Mouse (Mus musculus): ENCODE measurements around the gene Cacng8. TPM values are rescaled to one million over a fixed set of nuclear protein-coding genes. Genes with fewer than 3 reads are reported as not detected.

Gene Cacng8
- total and polyA plus RNA-seq, 3 experiments: 5.6 to 9.2 TPM; not detected in 1

DNA sequence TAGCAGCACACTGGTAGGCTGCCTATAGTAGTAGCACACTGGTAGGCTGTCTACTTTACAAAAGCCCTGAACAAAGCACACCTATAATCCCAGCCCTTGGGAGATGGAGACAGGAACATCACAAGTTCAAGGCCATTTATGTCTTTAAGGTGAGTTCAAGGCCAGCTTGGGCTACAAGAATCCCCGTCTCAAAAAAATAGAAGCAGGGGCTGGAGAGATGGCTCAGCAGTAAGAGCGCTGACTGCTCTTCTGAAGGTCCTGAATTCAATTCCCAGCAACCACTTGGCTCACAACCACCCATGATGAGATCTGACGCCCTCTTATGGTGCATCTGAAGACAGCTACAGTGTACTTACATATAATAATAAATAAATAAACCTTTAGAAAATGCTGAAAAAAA is 45.2 kb upstream of the Cacng8 start:
- Histone ChIP-seq H3K36me3 (ENCODE audit: control insufficient read depth in 1 of 2, insufficient read depth in 2 of 2, low read length in 2 of 2) (no peaks in the 10 kb centered on the region), H3K9me3 (replicated peaks; ENCODE audit: insufficient read depth, low read length) (no peaks in the 10 kb centered on the region), H3K4me1 (ENCODE audit: control insufficient read depth in 1 of 2, insufficient read depth in 2 of 2, low read length in 2 of 2) (no peaks in the 10 kb centered on the region), H3K79me2 (ENCODE audit: control insufficient read depth, insufficient read depth, low read length, poor library complexity) (no peaks in the 10 kb centered on the region), H3K27me3 (ENCODE audit: control insufficient read depth in 1 of 2, insufficient read depth in 2 of 2, low read length in 2 of 2) (no peaks in the 10 kb centered on the region; a peak in 1 of 4 replicates), H3K9ac (ENCODE audit: control insufficient read depth, low read depth, low read length, poor library complexity, severe bottlenecking) (no peak overlapping the region), H3K4me3 (ENCODE audit: control insufficient read depth in 1 of 2, insufficient read depth in 1 of 2, low read depth in 2 of 2, low read length in 2 of 2) (no peak overlapping the region), H3K27ac (ENCODE audit: control insufficient read depth, low read depth, low read length) (no peak overlapping the region)
- TF ChIP-seq UBTF (IDR thresholded peaks at IDR 0.05; ENCODE audit: borderline replicate concordance, insufficient read depth, low read depth, low read length): no peak
- no peak for TF ChIP-seq MXI1 (IDR thresholded peaks at IDR 0.05; ENCODE audit: low read depth, low read length)
- no peak for TF ChIP-seq MAZ (IDR thresholded peaks at IDR 0.05; ENCODE audit: low read depth, low read length)
- no peak for TF ChIP-seq ZNF384 (IDR thresholded peaks at IDR 0.05; ENCODE audit: low read depth, low read length)
- TF ChIP-seq ZC3H11A (IDR thresholded peaks at IDR 0.05; ENCODE audit: low read depth, low read length): no peak
- TF ChIP-seq SIN3A (IDR thresholded peaks at IDR 0.05; ENCODE audit: low read length): no peak
- DNase-seq (ENCODE audit: low read depth, low spot score): no peak

DNA sequence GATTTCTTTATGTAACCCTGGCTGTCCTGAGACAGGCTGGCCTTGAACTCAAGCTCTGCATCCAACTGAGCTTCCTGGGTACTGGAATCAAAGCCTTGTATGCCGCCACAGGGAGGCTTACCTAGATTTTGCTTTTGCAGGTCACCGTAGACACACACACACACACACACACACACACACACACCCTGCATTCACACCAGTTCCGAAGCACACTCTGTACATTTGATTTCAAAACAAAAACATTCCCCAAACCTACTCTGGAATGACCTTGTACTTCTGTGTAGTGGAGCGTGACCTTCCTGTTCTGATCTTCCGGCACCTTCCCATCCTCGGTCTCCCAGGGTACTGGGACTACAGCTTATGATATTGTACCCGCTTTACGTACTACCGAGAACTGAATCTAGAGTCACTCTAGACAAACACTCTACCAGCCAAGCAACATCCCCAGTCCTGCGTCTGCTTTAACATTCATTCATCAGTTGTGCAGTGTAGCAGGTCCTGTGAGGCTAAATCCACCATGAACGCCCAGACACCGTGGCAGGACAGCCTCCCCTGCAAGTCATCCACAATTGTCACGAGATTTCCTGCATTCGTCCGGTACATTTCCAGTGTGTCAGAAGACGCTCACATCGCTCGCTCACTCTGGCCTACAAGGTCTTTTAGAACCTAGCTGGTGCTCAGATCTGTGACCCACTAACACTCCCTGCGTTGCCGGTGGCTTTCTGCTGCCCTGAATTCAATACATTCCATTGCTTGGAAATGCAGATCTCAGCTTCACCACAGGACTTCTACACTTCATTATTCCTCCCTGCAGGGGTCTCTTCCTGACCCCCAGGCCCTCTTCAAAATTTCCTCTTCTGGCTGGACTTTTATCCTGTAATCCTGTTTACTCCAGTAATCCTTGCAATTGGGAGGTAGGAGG is 42.9 kb upstream of the Cacng8 start:
- H3K9ac ChIP-seq (ENCODE audit: control insufficient read depth, low read depth, low read length, poor library complexity, severe bottlenecking): no peak overlapping the region

GRCm38 (mm10) chr7:3348326-3348725 is 42.2 kb upstream of the Cacng8 start:
- no peaks in the 10 kb centered on the region; a peak in 1 of 4 replicates for H3K27me3 ChIP-seq (ENCODE audit: control insufficient read depth in 1 of 2, insufficient read depth in 2 of 2, low read length in 2 of 2)
- H3K27ac ChIP-seq (ENCODE audit: control insufficient read depth, low read depth, low read length): no peak overlapping the region
- H3K9ac ChIP-seq (ENCODE audit: control insufficient read depth, low read depth, low read length, poor library complexity, severe bottlenecking): no peak overlapping the region
- DNase-seq (ENCODE audit: low read depth, low spot score): no peak
- H3K4me3 ChIP-seq (ENCODE audit: control insufficient read depth in 1 of 2, insufficient read depth in 1 of 2, low read depth in 2 of 2, low read length in 2 of 2): no peak overlapping the region
- no peaks in the 10 kb centered on the region for H3K79me2 ChIP-seq (ENCODE audit: control insufficient read depth, insufficient read depth, low read length, poor library complexity)
- H3K36me3 ChIP-seq (ENCODE audit: control insufficient read depth in 1 of 2, insufficient read depth in 2 of 2, low read length in 2 of 2): no peaks in the 10 kb centered on the region
- H3K9me3 ChIP-seq (replicated peaks; ENCODE audit: insufficient read depth, low read length): no peaks in the 10 kb centered on the region
- TF ChIP-seq TBP (IDR thresholded peaks at IDR 0.05; ENCODE audit: low read depth, low read length): no peak
- TF ChIP-seq GATA1 (IDR thresholded peaks at IDR 0.05; ENCODE audit: low read depth, low read length): no peak
- no peak for TF ChIP-seq ZKSCAN1 (IDR thresholded peaks at IDR 0.05; ENCODE audit: low read depth, low read length)
- TF ChIP-seq RAD21 (IDR thresholded peaks at IDR 0.05; ENCODE audit: low read depth, low read length): no peak
- TF ChIP-seq NRF1 (IDR thresholded peaks at IDR 0.05; ENCODE audit: insufficient read depth, low read depth, low read length, poor library complexity, severe bottlenecking): no peak
- no peak for TF ChIP-seq TCF12 (IDR thresholded peaks at IDR 0.05; ENCODE audit: low read depth, low read length)
- no peak for TF ChIP-seq USF2 (IDR thresholded peaks at IDR 0.05; ENCODE audit: borderline replicate concordance in 1 of 2, insufficient read depth in 1 of 2, low read depth in 1 of 2, low read length in 2 of 2)
- TF ChIP-seq MXI1 (IDR thresholded peaks at IDR 0.05; ENCODE audit: low read depth, low read length): no peak
- TF ChIP-seq HCFC1 (IDR thresholded peaks at IDR 0.05; ENCODE audit: low read depth, low read length): no peak
- no peak for TF ChIP-seq NELFE (IDR thresholded peaks at IDR 0.05; ENCODE audit: low read depth, low read length)
- no peak for TF ChIP-seq ELF1 (IDR thresholded peaks at IDR 0.05; ENCODE audit: low read depth, low read length)
- no peak for TF ChIP-seq CHD2 (IDR thresholded peaks at IDR 0.05; ENCODE audit: low read length)
- no peaks in the 10 kb centered on the region for H3K4me1 ChIP-seq (ENCODE audit: control insufficient read depth in 1 of 2, insufficient read depth in 2 of 2, low read length in 2 of 2)

More for the DNA sequence above, 42.9 kb upstream of the Cacng8 start:
- H3K27me3 ChIP-seq (ENCODE audit: control insufficient read depth in 1 of 2, insufficient read depth in 2 of 2, low read length in 2 of 2): no peaks in the 10 kb centered on the region; a peak in 1 of 4 replicates
- H3K79me2 ChIP-seq (ENCODE audit: control insufficient read depth, insufficient read depth, low read length, poor library complexity): no peaks in the 10 kb centered on the region
- DNase-seq (ENCODE audit: low read depth, low spot score): no peak
- no peaks in the 10 kb centered on the region for H3K4me1 ChIP-seq (ENCODE audit: control insufficient read depth in 1 of 2, insufficient read depth in 2 of 2, low read length in 2 of 2)
- H3K4me3 ChIP-seq (ENCODE audit: control insufficient read depth in 1 of 2, insufficient read depth in 1 of 2, low read depth in 2 of 2, low read length in 2 of 2): no peak overlapping the region
- H3K27ac ChIP-seq (ENCODE audit: control insufficient read depth, low read depth, low read length): no peak overlapping the region
- no peaks in the 10 kb centered on the region for H3K9me3 ChIP-seq (replicated peaks; ENCODE audit: insufficient read depth, low read length)
- H3K36me3 ChIP-seq (ENCODE audit: control insufficient read depth in 1 of 2, insufficient read depth in 2 of 2, low read length in 2 of 2): no peaks in the 10 kb centered on the region
- no peak for TF ChIP-seq MAZ (IDR thresholded peaks at IDR 0.05; ENCODE audit: low read depth, low read length)
- no peak for TF ChIP-seq ZNF384 (IDR thresholded peaks at IDR 0.05; ENCODE audit: low read depth, low read length)
- no peak for TF ChIP-seq TAL1 (IDR thresholded peaks at IDR 0.05; ENCODE audit: low read length)
- TF ChIP-seq ZMIZ1 (IDR thresholded peaks at IDR 0.05; ENCODE audit: low read depth, low read length): no peak

Data from MEL (cell line).